Mouse (Mus musculus) heart, postnatal 0 days (tissue): ENCODE results near the gene Fam185a.

Experiments
- CTCF ChIP-seq: IDR thresholded peaks from 2 replicates; pipeline ENCODE4 v1.5.1; 2016; ENCODE audit warnings: antibody characterized with exemption, control low read depth, low read depth
- EP300 ChIP-seq: IDR thresholded peaks from 2 replicates; pipeline ENCODE4 v1.6.1; 2016; ENCODE audit warnings: antibody characterized with exemption, low read depth

GRCm38 (mm10) chr5:21527488-21527911, 102.7 kb downstream of the Fam185a start:
- TF ChIP-seq CTCF (no peak), EP300 (no peak)
